Mouse (Mus musculus): ENCODE data around the gene Ncam1. TPM values are rescaled to one million over a fixed set of nuclear protein-coding genes. Genes with fewer than 3 reads are reported as not detected.

Gene Ncam1
- polyA plus RNA-seq, 1 experiment from 2014 or later, result 163 TPM

DNA sequence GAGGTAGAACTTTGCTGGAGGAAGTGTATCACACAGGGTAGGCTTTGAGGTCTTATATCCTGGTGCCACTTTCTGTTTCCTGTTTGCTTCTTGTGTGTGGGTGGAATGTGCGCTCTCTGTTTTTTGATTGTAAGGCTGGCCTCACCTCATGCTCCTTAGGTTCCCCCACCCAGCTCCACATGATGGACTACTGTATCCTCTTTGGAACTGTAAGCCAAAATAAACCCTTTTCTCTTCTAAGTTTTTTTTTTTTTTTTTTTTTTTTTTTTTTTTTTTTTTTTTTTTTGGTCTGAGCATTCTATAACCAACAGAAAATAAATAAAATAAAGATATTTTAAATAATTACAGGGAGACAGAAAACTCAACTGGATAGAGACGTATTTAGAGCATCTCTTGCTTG lies 239.8 kb downstream of the Ncam1 start:
- Histone ChIP-seq H3K27ac (ENCODE audit: low read depth, low read length) (no peak overlapping the region), H3K9ac (ENCODE audit: low read length) (no peak overlapping the region), H3K4me2 (ENCODE audit: low read length) (no peak overlapping the region), H3K4me3 (ENCODE audit: low read depth, low read length) (no peak overlapping the region), H3K36me3 (ENCODE audit: control insufficient read depth, insufficient read depth, low read length) (peaks cover 71% of the 10 kb centered on the region), H3K4me1 (ENCODE audit: control insufficient read depth, insufficient read depth, low read length) (no peaks in the 10 kb centered on the region), H3K27me3 (replicated peaks; ENCODE audit: control insufficient read depth, insufficient read depth, low read length) (no peaks in the 10 kb centered on the region), H3K9me3 (replicated peaks; ENCODE audit: control insufficient read depth, low read length) (no peaks in the 10 kb centered on the region)
- 98% methylated on average over 2 of the region's 2 CpGs for WGBS
- DNase-seq (ENCODE audit: low spot score) (no peak), ATAC-seq (no peak)

GRCm38 (mm10) chr9:49551353-49551752 lies 247.4 kb downstream of the Ncam1 start:
- 48% methylated on average over 2 of the region's 2 CpGs for WGBS
- no peak overlapping the region for H3K27ac ChIP-seq (ENCODE audit: low read depth, low read length)
- ATAC-seq (no peak), DNase-seq (ENCODE audit: low spot score) (no peak)
- no peak overlapping the region for H3K4me2 ChIP-seq (ENCODE audit: low read length)
- no peak overlapping the region for H3K4me3 ChIP-seq (ENCODE audit: low read depth, low read length)
- H3K27me3 ChIP-seq (replicated peaks; ENCODE audit: control insufficient read depth, insufficient read depth, low read length), result no peaks in the 10 kb centered on the region
- H3K9me3 ChIP-seq (replicated peaks; ENCODE audit: control insufficient read depth, low read length), result no peaks in the 10 kb centered on the region
- peaks cover 41% of the 10 kb centered on the region for H3K36me3 ChIP-seq (ENCODE audit: control insufficient read depth, insufficient read depth, low read length)
- H3K9ac ChIP-seq (ENCODE audit: low read length), result no peak overlapping the region
- H3K4me1 ChIP-seq (ENCODE audit: control insufficient read depth, insufficient read depth, low read length), result no peaks in the 10 kb centered on the region

DNA sequence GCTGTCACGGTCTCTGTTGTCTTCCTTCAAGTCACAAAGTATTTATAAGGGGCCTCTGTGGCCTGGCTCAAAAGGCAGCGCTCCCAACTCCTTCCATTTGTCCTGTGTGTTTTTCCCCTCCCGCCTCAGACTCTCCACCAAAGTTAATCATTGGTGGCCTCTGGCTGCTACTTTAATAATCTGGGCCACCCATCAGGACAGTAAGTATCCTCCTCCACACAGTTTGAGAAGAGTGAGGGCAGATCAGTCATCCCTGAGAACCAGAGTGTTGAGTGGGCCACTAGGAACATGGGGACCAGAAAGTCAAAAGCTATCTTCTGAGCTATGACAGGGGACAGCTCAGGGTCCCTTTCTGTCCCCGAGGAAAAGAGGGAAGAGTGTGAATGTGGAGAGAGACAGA lies 256.1 kb downstream of the Ncam1 start:
- H3K9me3 ChIP-seq (replicated peaks; ENCODE audit: control insufficient read depth, low read length), result no peaks in the 10 kb centered on the region
- no peak overlapping the region for H3K27ac ChIP-seq (ENCODE audit: low read depth, low read length)
- H3K36me3 ChIP-seq (ENCODE audit: control insufficient read depth, insufficient read depth, low read length), result peaks cover 50% of the 10 kb centered on the region
- no peaks in the 10 kb centered on the region for H3K27me3 ChIP-seq (replicated peaks; ENCODE audit: control insufficient read depth, insufficient read depth, low read length)
- DNase-seq (ENCODE audit: low spot score), result no peak
- no peaks in the 10 kb centered on the region; the same call in 1 of the 2 replicates for H3K4me1 ChIP-seq (ENCODE audit: control insufficient read depth, insufficient read depth, low read length)
- WGBS, result 97% methylated on average over 4 of the region's 4 CpGs
- H3K4me2 ChIP-seq (ENCODE audit: low read length), result no peak overlapping the region
- H3K4me3 ChIP-seq (ENCODE audit: low read depth, low read length), result no peak overlapping the region
- no peak for ATAC-seq
- H3K9ac ChIP-seq (ENCODE audit: low read length), result no peak overlapping the region

GRCm38 (mm10) chr9:49537814-49538213 lies 260.9 kb downstream of the Ncam1 start:
- no peaks in the 10 kb centered on the region for H3K27me3 ChIP-seq (replicated peaks; ENCODE audit: control insufficient read depth, insufficient read depth, low read length)
- no peaks in the 10 kb centered on the region for H3K9me3 ChIP-seq (replicated peaks; ENCODE audit: control insufficient read depth, low read length)
- no peak for DNase-seq (ENCODE audit: low spot score)
- WGBS, result 63% methylated on average over 6 of the region's 6 CpGs
- H3K27ac ChIP-seq (ENCODE audit: low read depth, low read length), result no peak overlapping the region
- peaks cover 13% of the 10 kb centered on the region for H3K4me1 ChIP-seq (ENCODE audit: control insufficient read depth, insufficient read depth, low read length)
- ATAC-seq, result no peak
- H3K4me2 ChIP-seq (ENCODE audit: low read length), result no peak overlapping the region
- H3K36me3 ChIP-seq (ENCODE audit: control insufficient read depth, insufficient read depth, low read length), result peaks cover 20% of the 10 kb centered on the region
- no peak overlapping the region for H3K4me3 ChIP-seq (ENCODE audit: low read depth, low read length)
- H3K9ac ChIP-seq (ENCODE audit: low read length), result no peak overlapping the region

GRCm38 (mm10) chr9:49536593-49536992 lies 262.1 kb downstream of the Ncam1 start:
- no peak for DNase-seq (ENCODE audit: low spot score)
- 76% methylated on average over 6 of the region's 6 CpGs for WGBS
- Histone ChIP-seq H3K4me2 (ENCODE audit: low read length) (no peak overlapping the region), H3K4me1 (ENCODE audit: control insufficient read depth, insufficient read depth, low read length) (peaks cover 13% of the 10 kb centered on the region), H3K9ac (ENCODE audit: low read length) (no peak overlapping the region), H3K4me3 (ENCODE audit: low read depth, low read length) (no peak overlapping the region), H3K36me3 (ENCODE audit: control insufficient read depth, insufficient read depth, low read length) (peaks cover 14% of the 10 kb centered on the region), H3K27me3 (replicated peaks; ENCODE audit: control insufficient read depth, insufficient read depth, low read length) (no peaks in the 10 kb centered on the region), H3K27ac (ENCODE audit: low read depth, low read length) (no peak overlapping the region), H3K9me3 (replicated peaks; ENCODE audit: control insufficient read depth, low read length) (no peaks in the 10 kb centered on the region)
- ATAC-seq, result no peak

DNA sequence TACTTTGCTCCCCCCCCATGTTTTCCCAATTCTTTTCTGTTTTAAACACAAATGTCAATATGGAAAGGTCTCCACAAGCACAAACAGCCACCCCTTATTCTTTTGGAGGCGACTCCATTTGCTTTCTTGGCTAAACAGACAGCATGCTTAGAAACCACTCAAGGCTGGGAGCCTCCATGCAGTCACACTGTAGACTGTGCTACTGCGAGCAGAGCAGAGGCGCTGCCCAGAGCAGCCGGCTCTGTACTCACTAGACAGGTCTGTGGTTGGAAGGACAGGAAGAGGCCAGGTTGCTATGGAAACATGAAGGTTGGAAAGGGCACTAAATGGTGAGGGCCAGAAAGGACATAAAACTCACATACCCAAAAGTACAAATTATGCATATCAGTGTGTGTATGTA lies 263.8 kb downstream of the Ncam1 start:
- peaks cover 13% of the 10 kb centered on the region for H3K4me1 ChIP-seq (ENCODE audit: control insufficient read depth, insufficient read depth, low read length)
- peaks cover 15% of the 10 kb centered on the region; the same call in 1 of the 2 replicates for H3K36me3 ChIP-seq (ENCODE audit: control insufficient read depth, insufficient read depth, low read length)
- no peak for ATAC-seq
- DNase-seq (ENCODE audit: low spot score), result no peak
- H3K9me3 ChIP-seq (replicated peaks; ENCODE audit: control insufficient read depth, low read length), result no peaks in the 10 kb centered on the region
- no peaks in the 10 kb centered on the region for H3K27me3 ChIP-seq (replicated peaks; ENCODE audit: control insufficient read depth, insufficient read depth, low read length)
- no peak overlapping the region for H3K27ac ChIP-seq (ENCODE audit: low read depth, low read length)
- no peak overlapping the region for H3K9ac ChIP-seq (ENCODE audit: low read length)
- no peak overlapping the region for H3K4me2 ChIP-seq (ENCODE audit: low read length)
- 56% methylated on average over 4 of the region's 4 CpGs for WGBS
- H3K4me3 ChIP-seq (ENCODE audit: low read depth, low read length), result no peak overlapping the region

GRCm38 (mm10) chr9:49533912-49534491 lies 264.7 kb downstream of the Ncam1 start:
- DNase-seq (ENCODE audit: low spot score) (peak; percentile 64), ATAC-seq (peak; percentile 74)
- 9% methylated on average over 8 of the region's 8 CpGs for WGBS
- no peak overlapping the region for H3K9ac ChIP-seq (ENCODE audit: low read length)
- H3K4me3 ChIP-seq (ENCODE audit: low read depth, low read length), result no peak overlapping the region
- H3K27me3 ChIP-seq (replicated peaks; ENCODE audit: control insufficient read depth, insufficient read depth, low read length), result no peaks in the 10 kb centered on the region
- H3K4me1 ChIP-seq (ENCODE audit: control insufficient read depth, insufficient read depth, low read length), result peaks cover 13% of the 10 kb centered on the region
- H3K36me3 ChIP-seq (ENCODE audit: control insufficient read depth, insufficient read depth, low read length), result peaks cover 15% of the 10 kb centered on the region; the same call in 1 of the 2 replicates
- H3K4me2 ChIP-seq (ENCODE audit: low read length), result no peak overlapping the region
- H3K9me3 ChIP-seq (replicated peaks; ENCODE audit: control insufficient read depth, low read length), result no peaks in the 10 kb centered on the region
- H3K27ac ChIP-seq (ENCODE audit: low read depth, low read length), result peak overlapping the region; percentile 49; the same call in 1 of the 2 replicates

DNA sequence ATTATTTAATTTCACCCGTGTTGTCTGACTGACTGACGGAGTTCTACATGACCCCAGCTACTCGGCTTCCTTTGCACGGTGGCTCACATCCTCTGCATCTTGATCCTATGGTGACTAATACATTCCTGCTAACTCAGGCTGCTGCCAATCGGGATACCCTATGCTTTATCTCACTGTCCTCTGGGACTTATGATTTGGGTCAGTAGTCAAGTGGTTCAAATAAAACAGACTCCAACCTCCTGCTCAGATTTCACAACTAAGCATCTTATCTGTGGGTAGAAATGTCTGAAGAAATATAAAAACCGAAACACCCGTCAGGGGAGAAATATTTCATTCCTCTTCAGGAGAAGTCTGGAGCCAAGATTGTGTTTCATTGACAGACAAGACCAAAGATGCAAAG lies 265.3 kb downstream of the Ncam1 start:
- Histone ChIP-seq H3K27ac (ENCODE audit: low read depth, low read length) (no peak overlapping the region), H3K36me3 (ENCODE audit: control insufficient read depth, insufficient read depth, low read length) (peaks cover 18% of the 10 kb centered on the region; the same call in 1 of the 2 replicates), H3K9ac (ENCODE audit: low read length) (no peak overlapping the region), H3K9me3 (replicated peaks; ENCODE audit: control insufficient read depth, low read length) (no peaks in the 10 kb centered on the region), H3K4me3 (ENCODE audit: low read depth, low read length) (no peak overlapping the region), H3K27me3 (replicated peaks; ENCODE audit: control insufficient read depth, insufficient read depth, low read length) (no peaks in the 10 kb centered on the region), H3K4me2 (ENCODE audit: low read length) (no peak overlapping the region), H3K4me1 (ENCODE audit: control insufficient read depth, insufficient read depth, low read length) (peaks cover 13% of the 10 kb centered on the region)
- no peak for ATAC-seq
- no peak for DNase-seq (ENCODE audit: low spot score)
- WGBS, result 83% methylated on average over 7 of the region's 7 CpGs

DNA sequence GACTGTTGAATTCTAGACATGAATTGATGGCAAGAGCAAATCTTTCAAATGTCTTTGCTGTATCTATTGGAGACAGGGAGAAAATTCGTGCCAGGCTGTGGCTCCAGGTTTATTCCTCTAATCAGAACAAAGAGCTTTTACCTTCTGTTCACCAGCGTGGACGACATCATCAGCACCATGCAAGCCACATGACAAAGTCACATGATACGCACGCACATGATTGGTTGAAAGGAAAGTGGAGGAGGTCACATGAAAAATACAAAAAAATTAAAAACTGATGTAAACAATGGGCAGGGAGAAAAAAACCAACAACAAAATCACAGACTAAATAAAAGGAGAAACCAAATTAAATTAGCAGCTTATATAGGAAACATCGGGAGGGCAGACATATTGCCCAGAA lies 266.9 kb downstream of the Ncam1 start:
- ATAC-seq, result no peak
- Histone ChIP-seq H3K4me3 (ENCODE audit: low read depth, low read length) (no peak overlapping the region), H3K9ac (ENCODE audit: low read length) (no peak overlapping the region), H3K27me3 (replicated peaks; ENCODE audit: control insufficient read depth, insufficient read depth, low read length) (no peaks in the 10 kb centered on the region), H3K27ac (ENCODE audit: low read depth, low read length) (no peak overlapping the region), H3K9me3 (replicated peaks; ENCODE audit: control insufficient read depth, low read length) (no peaks in the 10 kb centered on the region), H3K36me3 (ENCODE audit: control insufficient read depth, insufficient read depth, low read length) (peaks cover 18% of the 10 kb centered on the region; the same call in 1 of the 2 replicates), H3K4me1 (ENCODE audit: control insufficient read depth, insufficient read depth, low read length) (peaks cover 19% of the 10 kb centered on the region), H3K4me2 (ENCODE audit: low read length) (no peak overlapping the region)
- no peak for DNase-seq (ENCODE audit: low spot score)
- WGBS, result 86% methylated on average over 6 of the region's 6 CpGs

All from forebrain, embryonic 14.5 days (tissue).